Mouse (Mus musculus): ENCODE data around the gene Tmem163. TPM values are rescaled to one million over a fixed set of nuclear protein-coding genes. Genes with fewer than 3 reads are reported as not detected.

The Tmem163 gene
- polyA plus RNA-seq, 1 experiment from 2014 or later: 1.0 TPM

- H3K9me3 ChIP-seq (ENCODE audit: control insufficient read depth, low read depth, low read length): no peaks in the 10 kb centered on the region
- no peak overlapping the region for H3K4me3 ChIP-seq (ENCODE audit: low read depth, low read length)
- no peak overlapping the region for H3K9ac ChIP-seq (replicated peaks; ENCODE audit: low read depth, low read length)
- H3K36me3 ChIP-seq (ENCODE audit: control insufficient read depth, insufficient read depth, low read length): no peaks in the 10 kb centered on the region
- H3K4me1 ChIP-seq (ENCODE audit: control insufficient read depth, insufficient read depth, low read length): no peaks in the 10 kb centered on the region
- ATAC-seq (ENCODE audit: insufficient number of reproducible peaks, insufficient read depth, low FRiP score, low read depth): peak; percentile 46; the same call in 1 of the 2 replicates
- H3K27me3 ChIP-seq (ENCODE audit: control insufficient read depth, insufficient read depth, low read length): no peaks in the 10 kb centered on the region
- no peak overlapping the region for H3K4me2 ChIP-seq (replicated peaks; ENCODE audit: low read depth, low read length)
- H3K27ac ChIP-seq (ENCODE audit: low read length): no peak overlapping the region
- 33% methylated on average over 9 of the region's 9 CpGs for WGBS
These were observed 182.4 kb downstream of the Tmem163 start for GRCm38 (mm10) chr1:127496737-127497543.

DNA sequence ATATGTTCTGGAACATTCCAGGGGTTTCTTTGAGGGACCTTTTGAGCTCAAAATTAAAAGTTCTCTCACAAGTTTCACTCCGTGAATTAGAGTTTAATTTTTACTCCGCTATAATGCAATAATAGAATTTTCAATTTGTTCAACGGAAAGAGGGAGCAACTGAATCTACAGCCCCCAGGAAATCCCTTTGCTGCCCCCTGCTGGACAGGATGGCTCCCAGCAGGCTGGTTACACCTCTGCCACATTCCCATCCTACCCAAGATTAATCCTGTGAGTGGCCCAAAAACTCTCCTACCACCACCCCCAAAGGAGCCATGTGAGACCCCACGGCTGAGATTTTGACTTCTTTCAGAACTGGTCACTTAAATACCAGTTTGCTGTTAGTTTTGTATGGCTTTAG is 192.2 kb downstream of the Tmem163 start:
- H3K9ac ChIP-seq (replicated peaks; ENCODE audit: low read depth, low read length): no peak overlapping the region
- H3K4me2 ChIP-seq (replicated peaks; ENCODE audit: low read depth, low read length): no peak overlapping the region
- ATAC-seq (ENCODE audit: insufficient number of reproducible peaks, insufficient read depth, low FRiP score, low read depth): no peak
- no peak overlapping the region for H3K27ac ChIP-seq (ENCODE audit: low read length)
- no peak overlapping the region for H3K4me3 ChIP-seq (ENCODE audit: low read depth, low read length)
- no peaks in the 10 kb centered on the region for H3K9me3 ChIP-seq (ENCODE audit: control insufficient read depth, low read depth, low read length)
- no peaks in the 10 kb centered on the region for H3K27me3 ChIP-seq (ENCODE audit: control insufficient read depth, insufficient read depth, low read length)
- H3K36me3 ChIP-seq (ENCODE audit: control insufficient read depth, insufficient read depth, low read length): peaks cover 7% of the 10 kb centered on the region; the same call in 1 of the 2 replicates
- WGBS: 79% methylated on average over 4 of the region's 4 CpGs
- H3K4me1 ChIP-seq (ENCODE audit: control insufficient read depth, insufficient read depth, low read length): no peaks in the 10 kb centered on the region

GRCm38 (mm10) chr1:127484826-127485225 is 194.5 kb downstream of the Tmem163 start:
- Histone ChIP-seq H3K4me2 (replicated peaks; ENCODE audit: low read depth, low read length) (no peak overlapping the region), H3K4me1 (ENCODE audit: control insufficient read depth, insufficient read depth, low read length) (no peaks in the 10 kb centered on the region), H3K9me3 (ENCODE audit: control insufficient read depth, low read depth, low read length) (no peaks in the 10 kb centered on the region), H3K27me3 (ENCODE audit: control insufficient read depth, insufficient read depth, low read length) (no peaks in the 10 kb centered on the region), H3K27ac (ENCODE audit: low read length) (no peak overlapping the region), H3K9ac (replicated peaks; ENCODE audit: low read depth, low read length) (no peak overlapping the region), H3K36me3 (ENCODE audit: control insufficient read depth, insufficient read depth, low read length) (peaks cover 9% of the 10 kb centered on the region; the same call in 1 of the 2 replicates), H3K4me3 (ENCODE audit: low read depth, low read length) (no peak overlapping the region)
- WGBS: 35% methylated on average over 7 of the region's 7 CpGs
- no peak for ATAC-seq (ENCODE audit: insufficient number of reproducible peaks, insufficient read depth, low FRiP score, low read depth)

- 95% methylated on average over 8 of the region's 8 CpGs for WGBS
- no peaks in the 10 kb centered on the region for H3K27me3 ChIP-seq (ENCODE audit: control insufficient read depth, insufficient read depth, low read length)
These were observed 195.2 kb downstream of the Tmem163 start for GRCm38 (mm10) chr1:127484188-127484587.

DNA sequence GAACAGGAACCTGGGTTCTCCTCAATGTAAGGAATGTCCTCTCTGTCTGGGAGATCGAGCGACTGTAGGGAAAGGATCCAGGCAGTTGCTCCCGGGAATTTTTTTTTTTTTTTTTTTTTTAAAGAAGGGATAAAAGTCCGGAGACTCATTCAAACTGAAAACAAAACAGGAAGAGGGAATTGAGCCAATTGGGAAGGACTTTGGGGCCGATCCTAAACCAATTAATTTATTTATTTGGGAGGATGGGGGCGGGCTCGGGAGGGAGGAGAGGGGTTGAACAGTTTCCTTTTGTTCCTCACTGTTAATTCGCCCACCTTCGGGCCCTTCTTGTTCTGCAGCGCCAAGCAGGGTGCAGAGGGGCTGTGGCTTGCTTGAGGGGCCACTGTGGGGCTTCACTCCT is 196.4 kb downstream of the Tmem163 start:
- 77% methylated on average over 10 of the region's 10 CpGs for WGBS
- H3K4me1 ChIP-seq (ENCODE audit: control insufficient read depth, insufficient read depth, low read length): no peaks in the 10 kb centered on the region
- H3K4me2 ChIP-seq (replicated peaks; ENCODE audit: low read depth, low read length): no peak overlapping the region
- H3K4me3 ChIP-seq (ENCODE audit: low read depth, low read length): no peak overlapping the region
- peaks cover 9% of the 10 kb centered on the region; the same call in 1 of the 2 replicates for H3K36me3 ChIP-seq (ENCODE audit: control insufficient read depth, insufficient read depth, low read length)
- H3K9me3 ChIP-seq (ENCODE audit: control insufficient read depth, low read depth, low read length): no peaks in the 10 kb centered on the region
- no peak for ATAC-seq (ENCODE audit: insufficient number of reproducible peaks, insufficient read depth, low FRiP score, low read depth)
- no peak overlapping the region for H3K9ac ChIP-seq (replicated peaks; ENCODE audit: low read depth, low read length)
- no peaks in the 10 kb centered on the region for H3K27me3 ChIP-seq (ENCODE audit: control insufficient read depth, insufficient read depth, low read length)
- H3K27ac ChIP-seq (ENCODE audit: low read length): no peak overlapping the region

More at GRCm38 (mm10) chr1:127484188-127484587, 195.2 kb downstream of the Tmem163 start:
- Histone ChIP-seq H3K9me3 (ENCODE audit: control insufficient read depth, low read depth, low read length) (no peaks in the 10 kb centered on the region), H3K4me3 (ENCODE audit: low read depth, low read length) (no peak overlapping the region), H3K4me2 (replicated peaks; ENCODE audit: low read depth, low read length) (no peak overlapping the region), H3K4me1 (ENCODE audit: control insufficient read depth, insufficient read depth, low read length) (no peaks in the 10 kb centered on the region), H3K36me3 (ENCODE audit: control insufficient read depth, insufficient read depth, low read length) (peaks cover 9% of the 10 kb centered on the region; the same call in 1 of the 2 replicates), H3K9ac (replicated peaks; ENCODE audit: low read depth, low read length) (no peak overlapping the region), H3K27ac (ENCODE audit: low read length) (no peak overlapping the region)
- ATAC-seq (ENCODE audit: insufficient number of reproducible peaks, insufficient read depth, low FRiP score, low read depth): no peak

DNA sequence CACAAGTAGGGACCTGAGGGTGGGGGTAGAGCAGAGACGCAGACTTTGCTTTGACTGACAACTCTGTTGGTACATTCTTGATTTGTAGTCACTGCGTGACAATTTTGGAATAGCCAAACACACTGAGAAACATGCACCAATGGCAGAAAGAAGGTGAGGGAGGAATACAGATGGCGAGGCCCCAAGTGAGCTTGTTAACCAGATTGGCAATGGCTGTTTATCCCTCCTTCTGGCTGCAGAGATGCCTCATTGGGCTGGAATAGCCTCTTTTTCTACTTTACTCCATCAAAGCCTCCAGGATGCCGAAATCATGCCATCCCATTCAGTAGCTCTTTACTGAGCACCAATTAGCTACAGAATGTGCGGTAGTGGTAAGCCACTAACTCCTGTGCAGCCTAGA is 203.6 kb downstream of the Tmem163 start:
- Histone ChIP-seq H3K4me2 (replicated peaks; ENCODE audit: low read depth, low read length) (no peak overlapping the region), H3K36me3 (ENCODE audit: control insufficient read depth, insufficient read depth, low read length) (0 out of 2 replicates have a peak, but pooled peaks cover 3% of the 10 kb centered on the region), H3K4me1 (ENCODE audit: control insufficient read depth, insufficient read depth, low read length) (no peaks in the 10 kb centered on the region), H3K27ac (ENCODE audit: low read length) (no peak overlapping the region), H3K9ac (replicated peaks; ENCODE audit: low read depth, low read length) (no peak overlapping the region), H3K9me3 (ENCODE audit: control insufficient read depth, low read depth, low read length) (no peaks in the 10 kb centered on the region), H3K4me3 (ENCODE audit: low read depth, low read length) (no peak overlapping the region), H3K27me3 (ENCODE audit: control insufficient read depth, insufficient read depth, low read length) (no peaks in the 10 kb centered on the region)
- 93% methylated on average over 5 of the region's 5 CpGs for WGBS
- ATAC-seq (ENCODE audit: insufficient number of reproducible peaks, insufficient read depth, low FRiP score, low read depth): no peak

GRCm38 (mm10) chr1:127470175-127470574 is 209.2 kb downstream of the Tmem163 start:
- Histone ChIP-seq H3K9me3 (ENCODE audit: control insufficient read depth, low read depth, low read length) (no peaks in the 10 kb centered on the region), H3K27me3 (ENCODE audit: control insufficient read depth, insufficient read depth, low read length) (no peaks in the 10 kb centered on the region), H3K9ac (replicated peaks; ENCODE audit: low read depth, low read length) (no peak overlapping the region), H3K4me2 (replicated peaks; ENCODE audit: low read depth, low read length) (no peak overlapping the region), H3K4me3 (ENCODE audit: low read depth, low read length) (no peak overlapping the region), H3K27ac (ENCODE audit: low read length) (no peak overlapping the region), H3K4me1 (ENCODE audit: control insufficient read depth, insufficient read depth, low read length) (no peaks in the 10 kb centered on the region), H3K36me3 (ENCODE audit: control insufficient read depth, insufficient read depth, low read length) (0 out of 2 replicates have a peak, but pooled peaks cover 3% of the 10 kb centered on the region)
- ATAC-seq (ENCODE audit: insufficient number of reproducible peaks, insufficient read depth, low FRiP score, low read depth): no peak
- WGBS: 74% methylated on average over 4 of the region's 4 CpGs

DNA sequence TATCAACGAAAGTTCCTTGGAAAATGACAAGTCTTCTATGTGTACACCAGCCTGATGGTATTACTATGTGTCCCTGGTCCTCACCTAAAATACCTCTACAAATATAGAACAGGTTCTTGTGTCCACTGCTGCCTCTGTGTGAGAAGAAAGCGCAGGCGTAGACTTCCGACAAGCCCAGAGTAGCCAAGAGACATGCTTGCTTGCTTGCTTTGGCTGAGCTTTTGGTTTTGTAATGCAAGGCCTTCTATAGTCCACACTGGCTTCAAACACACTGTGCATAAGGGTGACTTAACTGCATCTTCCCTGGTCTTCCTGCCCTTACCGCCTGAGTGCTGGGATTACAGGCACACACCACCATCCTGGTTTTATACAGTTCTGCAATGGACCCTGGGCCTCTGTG is 212.1 kb downstream of the Tmem163 start:
- 96% methylated on average over 5 of the region's 5 CpGs for WGBS
- Histone ChIP-seq H3K9me3 (ENCODE audit: control insufficient read depth, low read depth, low read length) (no peaks in the 10 kb centered on the region), H3K27ac (ENCODE audit: low read length) (no peak overlapping the region), H3K4me1 (ENCODE audit: control insufficient read depth, insufficient read depth, low read length) (no peaks in the 10 kb centered on the region), H3K4me2 (replicated peaks; ENCODE audit: low read depth, low read length) (no peak overlapping the region), H3K9ac (replicated peaks; ENCODE audit: low read depth, low read length) (no peak overlapping the region), H3K27me3 (ENCODE audit: control insufficient read depth, insufficient read depth, low read length) (no peaks in the 10 kb centered on the region), H3K36me3 (ENCODE audit: control insufficient read depth, insufficient read depth, low read length) (no peaks in the 10 kb centered on the region), H3K4me3 (ENCODE audit: low read depth, low read length) (no peak overlapping the region)
- ATAC-seq (ENCODE audit: insufficient number of reproducible peaks, insufficient read depth, low FRiP score, low read depth): no peak
